8 mouse cellular contexts compared by ENCODE assay signal in genomic region chr3:37748002-37748733, GRCm38 (mm10). TPM values are rescaled to one million over a fixed set of nuclear protein-coding genes. Genes with fewer than 3 reads are reported as not detected.
DNase-seq lines count a peak whose midpoint lies in the region; ATAC-seq lines count a peak whose summit lies in the region.

No protein-coding gene starts in this region.

- no peak overlapping the region for H3K9ac ChIP-seq in liver, embryonic 12.5 days
- H3K9ac ChIP-seq in stomach, embryonic 14.5 days (replicated peaks; ENCODE audit: low read depth, low read length), result no peak overlapping the region
- no peak overlapping the region for H3K9ac ChIP-seq in midbrain, embryonic 16.5 days (ENCODE audit: low read depth, low read length)

- peak overlapping the region; percentile 35 for H3K4me2 ChIP-seq in liver, embryonic 12.5 days
- no peak overlapping the region for H3K4me2 ChIP-seq in stomach, embryonic 14.5 days (replicated peaks; ENCODE audit: low read depth, low read length)
- no peak overlapping the region for H3K4me2 ChIP-seq in midbrain, embryonic 16.5 days (ENCODE audit: low read length)

- peak overlapping the region; percentile 8; the same call in 1 of the 2 replicates for H3K27ac ChIP-seq in liver, embryonic 12.5 days
- H3K27ac ChIP-seq in stomach, embryonic 14.5 days (ENCODE audit: low read length), result peak overlapping the region; percentile 61
- H3K27ac ChIP-seq in midbrain, embryonic 16.5 days (ENCODE audit: low read length), result no peak overlapping the region

- no peaks in the 10 kb centered on the region for H3K9me3 ChIP-seq in liver, embryonic 12.5 days (replicated peaks)
- H3K9me3 ChIP-seq in stomach, embryonic 14.5 days (ENCODE audit: control insufficient read depth, low read depth, low read length), result no peaks in the 10 kb centered on the region
- H3K9me3 ChIP-seq in midbrain, embryonic 16.5 days (replicated peaks; ENCODE audit: control insufficient read depth, low read length, poor library complexity, severe bottlenecking), result no peaks in the 10 kb centered on the region

- no peak overlapping the region for H3K4me3 ChIP-seq in liver, embryonic 12.5 days
- H3K4me3 ChIP-seq in stomach, embryonic 14.5 days (ENCODE audit: low read depth, low read length), result no peak overlapping the region
- H3K4me3 ChIP-seq in midbrain, embryonic 16.5 days (ENCODE audit: low read depth, low read length), result no peak overlapping the region

- peak; percentile 62 to 64 for DNase-seq in right cerebral cortex, postnatal 10 days (ENCODE audit: low spot score in 2 of 2)
- DNase-seq in right cerebral cortex, postnatal 36 days (ENCODE audit: low spot score in 2 of 2), result no peak
- DNase-seq in MN1 (ENCODE audit: low spot score), result no peak
- no peak for DNase-seq in layer of hippocampus, postnatal 36 days

- H3K4me1 ChIP-seq in liver, embryonic 12.5 days, result peaks cover 20% of the 10 kb centered on the region
- no peaks in the 10 kb centered on the region for H3K4me1 ChIP-seq in stomach, embryonic 14.5 days (ENCODE audit: control insufficient read depth, insufficient read depth, low read length)
- no peaks in the 10 kb centered on the region for H3K4me1 ChIP-seq in midbrain, embryonic 16.5 days (ENCODE audit: control insufficient read depth, insufficient read depth, low read length)

- WGBS in liver, embryonic 12.5 days (ENCODE audit: insufficient replicate concordance), result 48% methylated on average over 16 of the region's 16 CpGs
- 76% methylated on average over 16 of the region's 16 CpGs for WGBS in stomach, embryonic 14.5 days
- 84% methylated on average over 16 of the region's 16 CpGs for WGBS in midbrain, embryonic 16.5 days

- H3K27me3 ChIP-seq in liver, embryonic 12.5 days (replicated peaks), result no peaks in the 10 kb centered on the region
- no peaks in the 10 kb centered on the region for H3K27me3 ChIP-seq in stomach, embryonic 14.5 days (ENCODE audit: control insufficient read depth, insufficient read depth, low read length)
- no peaks in the 10 kb centered on the region for H3K27me3 ChIP-seq in midbrain, embryonic 16.5 days (ENCODE audit: control insufficient read depth, insufficient read depth, low read depth, low read length)

- peak; percentile 78 to 86 for ATAC-seq in hematopoietic stem cell, adult 5-6 weeks (replicated peaks in 1 of 2; ENCODE audit: insufficient read depth in 1 of 2, low FRiP score in 2 of 2, low TSS enrichment in 1 of 2, low read depth in 1 of 2, poor library complexity in 2 of 2, severe bottlenecking in 2 of 2)
- ATAC-seq in liver, embryonic 12.5 days, result peak; percentile 96
- peak; percentile 89 for ATAC-seq in stomach, embryonic 14.5 days (ENCODE audit: insufficient number of reproducible peaks, insufficient read depth, low FRiP score, low read depth)
- ATAC-seq in midbrain, embryonic 16.5 days, result no peak

- H3K36me3 ChIP-seq in liver, embryonic 12.5 days, result no peaks in the 10 kb centered on the region
- no peaks in the 10 kb centered on the region for H3K36me3 ChIP-seq in stomach, embryonic 14.5 days (ENCODE audit: control insufficient read depth, insufficient read depth, low read length)
- no peaks in the 10 kb centered on the region for H3K36me3 ChIP-seq in midbrain, embryonic 16.5 days (ENCODE audit: control insufficient read depth, insufficient read depth, low read length)

RNA-seq across cellular contexts. Expression of gene Gm5148, which starts 23.9 kb away (rescaled TPM):
- total RNA-seq in hematopoietic stem cell, adult 5-6 weeks (2017), result 35.9 and 44.8 TPM in 2 replicates
- polyA plus RNA-seq in liver, embryonic 12.5 days (2016; fragmentation: Nextera tagmentation; extraction: Ambion mirVana), result 2.7 and 3.1 TPM in 2 replicates
- 7.7 and 8.7 TPM in 2 replicates for polyA plus RNA-seq in stomach, embryonic 14.5 days (2014; fragmentation: Nextera tagmentation; extraction: Ambion mirVana)
- polyA plus RNA-seq in midbrain, embryonic 16.5 days (2015; fragmentation: Nextera tagmentation; extraction: Ambion mirVana), result 16.1 and 16.2 TPM in 2 replicates
- total RNA-seq in layer of hippocampus, postnatal 36 days (2021), result 1 to 10 TPM; 4.7 to 4.9 TPM

Comparison
In these comparisons a context has a peak if more than half of its experiments do, and no peak if none do; other contexts are left out.
1. DNase-seq: peak in right cerebral cortex, postnatal 10 days (2 of 2); none in right cerebral cortex, postnatal 36 days (0 of 2), MN1 (single experiment) and layer of hippocampus, postnatal 36 days (0 of 2).